Mouse (Mus musculus) adrenal gland, postnatal 25 days (tissue): ENCODE measurements around the gene Cdkn2d. TPM values are rescaled to one million over a fixed set of nuclear protein-coding genes. Genes with fewer than 3 reads are reported as not detected.
"Not testable (repeated sequence)": the region's sequence is repeated elsewhere in the genome, so short reads cannot be mapped to it uniquely, and the experiment has no call there.

Experiments
- DNase-seq: peaks from one replicate; pipeline ENCODE4 v3.0.0; 2021; ENCODE audit warnings: mixed read lengths
- total RNA-seq: library from RNA; stranded (reverse); gene quantifications from 2 replicates; pipeline ENCODE4 v1.2.3, GENCODE M21; 2021

Cdkn2d gene
- total RNA-seq, 1 experiment from 2014 or later = 19.9 TPM

DNA sequence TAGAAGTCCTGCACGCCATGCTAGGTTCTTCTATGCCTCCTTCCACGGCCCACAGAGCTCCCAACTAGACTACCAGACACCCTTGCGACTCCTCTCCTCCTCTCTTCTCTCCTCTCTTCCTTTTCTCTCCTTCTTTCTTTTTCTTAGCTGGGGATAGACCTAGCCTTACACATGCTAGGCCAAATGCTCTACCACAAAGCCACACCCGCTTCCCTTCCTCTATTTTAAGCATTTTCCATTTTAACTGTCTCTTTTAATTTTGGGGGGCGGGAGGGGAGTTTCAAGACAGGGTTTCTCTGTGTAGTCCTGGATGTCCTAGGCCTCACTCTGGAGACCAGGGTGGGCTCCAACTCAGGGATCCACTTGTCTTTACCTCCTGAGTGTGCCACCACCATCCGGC is 27.6 kb upstream of the Cdkn2d start:
- DNase-seq = no peak

DNA sequence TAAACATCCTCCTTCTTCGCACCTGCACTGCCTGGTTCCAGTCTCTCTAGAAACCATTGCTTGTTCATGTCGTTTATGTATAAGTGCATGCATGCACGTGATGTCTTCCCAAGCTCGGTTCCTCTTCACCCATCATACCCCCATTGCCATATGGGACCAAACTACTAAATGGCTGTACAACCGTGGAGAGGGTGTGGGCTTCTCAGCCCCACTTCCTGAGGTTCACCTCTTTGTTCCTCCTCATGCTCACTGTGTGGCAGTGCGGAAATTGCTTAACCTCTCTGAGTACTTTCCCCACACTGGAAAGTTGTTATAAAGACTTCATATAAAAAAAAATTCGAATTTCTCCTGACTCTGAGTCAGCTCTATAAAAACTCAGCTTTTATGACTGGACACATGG is 25.5 kb upstream of the Cdkn2d start:
- no peak for DNase-seq

DNA sequence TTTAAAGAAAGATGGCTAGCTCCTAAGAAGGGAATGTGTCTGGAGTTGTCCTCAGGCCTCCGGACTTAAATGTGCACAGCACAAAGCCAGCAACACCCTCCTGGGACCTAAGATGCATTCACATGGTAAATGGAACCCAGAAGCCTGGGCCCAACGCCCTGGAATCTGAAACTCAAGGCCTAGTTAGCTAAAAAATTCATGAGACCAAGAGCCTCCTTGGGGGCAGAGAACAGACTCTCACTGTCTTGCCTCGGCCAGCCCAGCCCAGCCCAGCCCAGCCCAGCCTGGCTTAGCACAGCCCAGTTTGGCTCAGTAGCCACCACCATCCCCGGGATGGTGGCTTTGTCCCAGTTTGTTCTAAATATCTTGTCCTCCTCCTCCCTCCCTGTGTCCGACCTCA is 24.2 kb upstream of the Cdkn2d start:
- no peak for DNase-seq

DNA sequence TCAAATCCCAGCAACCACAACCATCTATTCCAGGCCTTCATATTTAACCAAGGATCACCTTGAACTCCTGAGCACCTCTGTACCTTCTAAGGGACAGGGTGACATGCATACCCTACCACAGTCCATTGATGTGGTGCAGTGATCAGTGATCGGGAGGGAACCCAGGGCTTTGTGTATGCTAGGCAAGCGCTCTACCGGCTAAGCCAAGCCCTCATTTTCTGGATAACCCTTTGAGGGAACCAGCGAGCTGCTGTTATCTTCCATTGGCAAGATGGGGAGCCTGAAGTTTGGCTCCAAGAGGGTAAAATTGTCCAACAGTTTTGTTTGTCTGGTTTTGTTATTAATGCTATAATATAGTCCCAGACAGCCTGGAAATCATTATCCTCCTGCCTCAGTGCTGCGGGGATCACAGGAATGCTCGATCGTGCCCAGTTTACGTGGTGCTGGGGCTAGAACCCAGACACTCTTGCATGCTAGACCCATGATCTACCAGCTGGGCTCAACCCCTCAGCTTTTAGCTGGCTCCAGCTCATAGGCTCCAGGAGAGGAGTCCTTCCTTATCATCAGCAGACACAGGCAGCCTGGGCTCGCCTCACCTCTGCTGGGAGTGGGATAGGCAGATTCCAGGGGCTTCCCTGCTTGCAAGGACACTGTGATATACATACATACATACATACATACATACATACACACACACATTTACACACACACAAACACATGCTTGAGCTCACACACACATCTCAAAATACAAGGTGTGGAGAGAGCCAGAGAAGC is 23.3 kb upstream of the Cdkn2d start:
- no peak for DNase-seq

DNA sequence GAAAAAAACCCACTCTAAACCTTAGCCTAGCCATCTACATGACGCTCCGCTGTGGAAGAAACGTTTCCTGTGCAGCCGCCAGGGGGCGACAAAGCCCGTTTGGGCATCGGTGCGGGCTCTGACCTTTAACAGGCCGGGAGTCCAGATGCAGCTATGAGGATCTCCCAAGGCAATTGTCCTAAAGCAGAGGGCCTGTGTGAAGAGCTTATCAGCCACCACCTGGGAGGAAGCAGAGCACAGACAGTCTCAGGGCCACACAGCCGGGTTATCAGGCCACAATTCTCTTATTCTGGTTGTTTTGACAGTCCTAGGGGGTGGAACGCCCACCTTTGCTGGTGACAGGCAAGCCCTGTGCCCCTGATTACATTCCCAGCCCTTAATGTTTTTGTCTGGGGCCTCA is 22.2 kb upstream of the Cdkn2d start:
- peak; percentile 94 for DNase-seq

DNA sequence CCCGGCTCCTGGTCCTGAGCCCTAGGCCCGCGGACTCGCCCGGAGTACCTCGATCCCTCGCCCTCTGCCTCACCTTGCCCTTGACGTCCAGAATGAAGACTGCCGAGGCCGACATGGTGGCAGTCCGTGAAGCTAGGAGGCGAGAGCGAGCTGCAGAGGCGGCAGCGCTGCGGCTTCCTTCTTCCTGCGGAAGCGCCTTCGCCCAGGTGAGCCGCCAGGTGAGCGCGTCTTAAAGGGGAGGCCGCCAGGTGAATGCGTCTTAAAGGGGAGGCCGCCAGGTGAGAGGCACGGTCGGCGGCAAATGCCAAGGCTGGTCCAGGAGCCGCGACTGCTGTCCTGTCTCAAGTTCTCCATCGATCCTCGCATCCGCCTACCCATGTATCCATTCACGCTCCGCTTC is 20.9 kb upstream of the Cdkn2d start, which contains the start of gene Ap1m2:
Gene Ap1m2, minus strand, starts transcription at position 204 of the 400 bp plus-strand sequence.
- DNase-seq = no peak

DNA sequence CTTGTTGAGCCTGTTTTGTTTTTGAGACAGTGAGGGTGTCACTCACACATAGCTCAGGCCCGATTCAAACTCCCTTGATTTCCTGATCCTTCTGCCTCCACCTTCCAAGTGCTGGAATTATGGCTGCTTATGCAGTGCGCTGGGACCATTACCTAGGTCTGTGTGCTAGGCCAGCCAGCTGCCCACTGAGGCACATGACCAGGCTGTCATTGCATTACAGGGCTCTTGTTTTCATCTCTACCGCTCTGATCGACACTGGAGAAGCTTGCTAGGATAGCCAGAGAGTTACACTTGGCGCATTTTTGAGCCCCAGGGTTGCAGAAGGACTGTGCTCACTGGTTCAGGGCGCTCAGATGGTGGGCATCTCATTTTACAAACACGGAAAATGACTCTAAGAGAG is 20.5 kb upstream of the Cdkn2d start:
- DNase-seq = no peak

DNA sequence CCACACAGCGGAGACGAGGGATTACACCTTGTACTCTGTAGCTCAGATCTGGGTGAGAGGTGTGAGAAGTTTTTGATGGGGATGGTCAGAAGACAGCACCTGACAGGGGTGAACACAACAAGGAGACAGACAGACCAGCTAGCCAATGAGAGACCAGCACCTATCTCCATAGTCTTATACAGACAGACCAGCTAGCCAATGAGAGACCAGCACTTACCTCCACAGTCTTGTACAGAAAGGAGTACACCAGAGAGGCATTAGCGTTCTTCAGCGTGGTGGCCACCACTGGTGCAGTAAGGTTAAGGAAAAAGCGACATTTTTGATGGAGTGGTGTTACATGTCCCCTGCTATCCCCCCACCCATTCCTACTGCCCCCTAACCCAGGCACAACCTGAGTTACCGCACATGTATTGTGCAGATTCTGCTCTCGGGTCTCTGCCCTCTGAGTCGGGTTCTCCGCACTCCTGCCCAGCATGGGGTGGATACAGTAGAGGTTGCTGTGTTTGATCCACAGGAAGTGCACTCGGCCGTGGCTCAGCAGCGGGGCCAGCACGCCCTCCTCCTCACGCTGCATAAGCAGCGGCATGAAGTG is 18.0 kb upstream of the Cdkn2d start:
- DNase-seq = no peak

DNA sequence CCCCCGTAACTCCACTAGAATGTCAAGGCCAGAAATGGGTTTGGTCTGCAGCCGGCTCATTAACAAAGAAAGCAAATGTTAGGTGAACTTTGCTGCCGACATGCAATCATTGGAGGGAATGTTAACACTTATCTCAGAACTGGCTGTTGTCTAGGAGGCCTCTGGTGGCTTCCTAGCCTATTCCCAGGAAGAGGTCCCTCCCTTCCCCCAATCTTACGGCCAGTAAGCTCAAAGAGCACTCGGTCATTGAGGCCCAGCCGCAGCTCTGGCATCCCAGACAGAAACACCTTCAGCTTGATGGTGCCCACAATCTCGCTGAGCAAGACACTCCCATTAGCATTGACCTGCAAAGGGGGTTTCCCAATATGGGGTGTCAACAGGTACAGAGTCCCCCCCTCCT is 13.9 kb upstream of the Cdkn2d start:
- DNase-seq = no peak

DNA sequence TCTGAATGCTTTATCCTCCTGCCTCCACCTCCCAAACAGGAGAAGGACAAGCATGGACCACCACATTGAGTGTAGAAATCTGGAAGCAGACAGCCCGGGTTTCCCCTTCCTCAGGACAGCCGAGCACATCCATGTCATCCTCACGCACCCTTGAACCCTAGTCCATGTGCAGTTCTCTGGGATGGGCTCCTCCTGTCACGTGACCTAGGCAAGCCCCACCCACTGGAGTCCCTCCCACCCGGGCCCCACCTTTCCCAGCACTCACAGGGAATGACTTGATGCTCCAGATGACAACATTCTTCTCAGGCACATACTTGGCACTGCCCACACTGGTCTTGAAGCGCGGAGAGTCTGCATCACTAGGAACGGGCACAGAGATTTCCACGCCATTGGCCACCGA is 7.8 kb upstream of the Cdkn2d start:
- DNase-seq = no peak

DNA sequence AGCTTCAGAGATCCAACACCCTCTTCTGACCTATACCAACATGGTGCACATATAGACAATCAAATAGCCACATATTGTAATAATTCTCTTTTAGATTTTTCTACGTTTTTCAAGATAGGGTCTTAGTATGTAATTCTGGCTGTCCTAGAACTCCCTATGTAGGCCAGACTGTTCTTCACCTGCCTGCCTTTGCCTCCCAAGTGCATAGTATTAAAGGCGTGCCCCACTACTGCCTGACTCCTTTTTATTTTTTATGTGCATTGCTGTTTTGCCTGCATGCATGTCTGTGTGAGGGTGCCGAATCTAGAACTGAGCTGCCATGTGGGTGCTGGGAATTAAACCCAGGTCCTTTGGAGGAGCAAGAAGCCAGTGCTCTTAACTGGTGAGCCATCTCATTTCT is 1.1 kb upstream of the Cdkn2d start:
- DNase-seq = no peak

DNA sequence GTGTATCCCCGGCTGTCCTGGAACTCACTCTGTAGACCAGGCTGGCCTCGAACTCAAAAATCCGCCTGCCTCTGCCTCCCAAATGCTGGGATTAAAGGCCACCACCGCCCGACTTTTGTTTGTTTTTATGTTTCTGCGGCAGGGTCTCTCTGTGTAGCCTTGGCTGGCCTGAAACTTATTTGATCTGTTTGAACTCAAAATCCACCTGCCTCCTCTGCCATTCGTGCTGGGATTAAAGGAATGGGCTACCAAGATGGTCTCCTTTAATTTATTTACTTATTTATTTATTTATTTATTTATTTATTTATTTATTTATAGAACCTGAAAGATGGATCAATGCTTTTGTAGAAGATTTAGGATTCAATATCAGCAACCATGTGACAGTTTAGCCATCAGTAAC is 661 bp upstream of the Cdkn2d start:
- not testable (repeated sequence) for DNase-seq

DNA sequence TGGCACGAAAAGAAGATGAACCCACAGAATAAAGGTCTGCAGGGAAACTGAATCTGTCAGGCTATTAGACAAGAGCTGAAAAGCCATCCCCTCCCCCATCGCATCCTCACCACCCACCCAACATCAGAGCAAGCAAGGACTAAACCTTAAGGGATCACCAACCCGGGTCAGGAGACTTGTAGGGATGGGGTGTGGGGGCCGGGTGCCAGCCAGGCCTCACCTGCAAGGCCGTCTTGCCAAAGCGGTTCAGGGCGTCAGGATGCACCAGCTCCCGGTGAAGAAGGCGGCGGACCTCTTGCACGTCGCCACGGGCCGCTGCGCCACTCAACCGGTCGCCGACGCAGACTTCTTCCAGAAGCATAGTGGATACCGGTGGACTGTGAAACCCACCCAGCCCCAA is 618 bp downstream of the Cdkn2d start:
- DNase-seq = no peak

DNA sequence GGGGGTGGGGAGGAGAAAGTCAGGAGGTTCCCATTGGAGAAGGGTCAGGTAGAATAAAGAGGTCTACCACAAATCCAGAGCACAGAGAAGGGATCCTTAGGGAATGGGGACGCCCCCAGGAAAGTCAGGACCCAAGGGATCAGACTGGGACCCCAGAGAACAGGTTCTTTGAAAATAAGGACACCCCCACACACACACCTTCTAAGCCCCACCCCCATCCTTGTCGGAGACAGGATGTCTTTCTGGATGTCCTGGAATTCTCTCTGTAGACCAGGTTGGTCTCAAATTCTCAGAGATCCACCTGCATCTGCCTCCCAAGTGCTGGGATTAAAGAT is 1.9 kb downstream of the Cdkn2d start:
- DNase-seq = no peak

DNA sequence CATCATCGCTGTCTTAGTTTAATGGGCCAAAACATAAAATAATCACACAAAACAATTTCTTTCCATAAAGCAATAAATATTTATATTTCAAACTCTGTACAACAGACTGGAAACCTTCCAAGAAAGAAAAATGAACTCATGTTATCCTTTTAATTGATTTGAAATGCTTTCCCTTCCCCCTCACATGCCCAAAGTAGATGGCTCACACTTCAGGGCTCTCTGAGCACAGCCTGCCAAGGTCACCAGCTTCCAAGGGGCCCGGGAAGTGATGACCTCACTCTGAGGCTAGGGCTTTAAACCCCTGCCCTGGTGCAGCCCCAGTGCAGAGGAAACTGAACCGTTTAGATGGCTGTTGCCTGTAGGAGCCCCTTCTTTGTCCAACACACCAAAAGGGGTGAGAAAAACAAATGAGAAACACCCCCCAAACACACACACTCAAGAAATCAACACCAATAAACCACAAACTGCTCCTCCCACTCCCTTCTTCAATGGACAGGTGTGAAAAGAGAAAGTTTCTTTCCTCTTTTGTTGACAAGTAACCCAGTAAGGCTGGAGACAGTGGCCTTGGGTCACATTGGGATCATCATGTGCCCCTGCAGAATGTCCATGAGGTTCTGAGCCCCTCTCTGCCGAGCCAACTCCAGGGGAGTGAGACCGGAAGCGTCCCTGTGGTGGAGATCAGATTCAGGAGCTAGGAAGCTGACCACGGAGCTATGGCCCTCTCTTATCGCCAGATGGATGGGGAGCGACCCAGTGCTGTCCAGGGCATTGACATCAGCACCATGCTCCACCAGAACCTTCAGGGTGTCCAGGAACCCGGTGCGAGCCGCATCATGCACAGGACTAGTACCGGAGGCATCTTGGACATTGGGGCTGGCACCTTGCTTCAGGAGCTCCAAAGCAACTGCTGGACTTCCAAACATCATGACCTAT is 2.5 kb downstream of the Cdkn2d start:
- DNase-seq = peak; percentile 45

DNA sequence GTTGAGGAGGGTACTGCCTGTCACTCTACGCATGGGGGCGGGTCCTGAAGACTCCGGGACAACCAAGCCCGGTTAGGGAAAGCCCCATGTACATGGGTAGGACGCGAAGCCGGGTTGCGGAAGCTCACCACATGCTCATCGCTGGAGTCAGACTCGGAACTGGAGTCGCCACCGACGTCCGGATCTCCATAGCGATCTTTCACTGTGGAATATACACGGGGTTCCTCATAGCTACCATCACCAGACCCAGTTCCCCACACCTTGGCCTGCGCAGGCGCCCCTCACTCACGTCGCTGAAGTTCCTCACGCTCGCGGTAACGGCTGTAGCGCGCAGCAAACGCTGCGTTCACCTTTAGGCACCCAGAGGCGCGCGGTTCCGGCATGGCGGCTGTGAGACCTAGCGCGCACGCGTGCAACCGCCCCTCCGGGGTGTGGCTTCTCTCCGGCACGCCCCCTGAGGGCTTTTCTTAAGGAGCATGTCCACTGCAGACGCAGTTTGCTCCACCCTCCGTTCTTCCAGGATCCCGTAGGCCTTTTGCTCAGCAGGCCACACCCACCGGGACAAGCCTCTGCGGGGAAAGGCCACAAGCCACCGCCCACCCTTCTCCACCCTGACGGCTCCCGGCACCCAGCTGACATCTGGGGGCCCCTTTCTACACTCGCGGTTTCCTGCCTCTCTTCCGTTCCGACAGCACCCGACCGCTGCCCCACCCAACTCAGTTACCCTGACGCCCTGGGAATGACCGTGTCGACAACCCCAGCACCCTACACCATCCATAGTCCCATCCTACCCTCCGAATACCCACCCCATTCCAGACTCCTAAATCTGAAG is 3.4 kb downstream of the Cdkn2d start, which contains the start of gene Kri1:
Gene Kri1, minus strand, starts transcription at position 399 of the 832 bp plus-strand sequence.
- peak; percentile 97 for DNase-seq

DNA sequence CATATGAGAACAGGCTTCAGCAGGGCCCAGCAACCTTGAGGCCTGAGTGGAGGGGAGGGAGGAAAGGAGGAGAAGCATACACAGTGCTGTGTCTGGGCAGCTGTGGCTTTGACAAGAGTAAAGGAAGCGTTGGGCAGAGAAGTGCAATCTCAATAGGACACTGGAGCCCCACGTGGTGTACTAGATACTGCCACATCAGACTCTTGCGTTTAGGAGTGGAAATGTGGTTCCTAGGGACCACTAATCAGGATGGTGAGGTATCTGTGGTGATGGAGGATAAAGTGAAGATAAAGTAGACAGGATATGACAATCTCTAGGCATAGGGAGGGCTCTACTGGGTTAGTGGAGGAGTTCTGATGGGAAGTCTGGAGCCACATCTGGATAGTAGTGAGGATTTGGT is 4.5 kb downstream of the Cdkn2d start:
- no peak for DNase-seq

DNA sequence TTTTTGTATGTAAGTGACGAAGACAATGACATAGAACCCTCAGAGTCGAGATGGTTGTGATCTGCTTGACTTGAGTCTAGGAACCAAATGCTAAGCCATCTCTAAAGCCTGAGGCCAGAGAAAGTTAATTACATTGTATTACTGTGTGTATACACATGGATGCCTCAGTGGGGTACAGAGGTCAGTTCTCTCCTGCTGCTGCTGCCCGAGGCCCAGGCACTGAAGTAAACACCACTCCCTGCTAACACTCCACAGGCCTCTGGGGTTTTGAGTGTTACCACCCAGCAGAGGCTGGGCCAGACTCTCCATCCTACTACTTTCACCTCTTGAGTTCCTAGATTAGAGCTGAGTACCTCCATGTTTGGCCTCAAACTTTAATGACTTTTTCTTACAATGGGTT is 7.2 kb downstream of the Cdkn2d start:
- DNase-seq = no peak

DNA sequence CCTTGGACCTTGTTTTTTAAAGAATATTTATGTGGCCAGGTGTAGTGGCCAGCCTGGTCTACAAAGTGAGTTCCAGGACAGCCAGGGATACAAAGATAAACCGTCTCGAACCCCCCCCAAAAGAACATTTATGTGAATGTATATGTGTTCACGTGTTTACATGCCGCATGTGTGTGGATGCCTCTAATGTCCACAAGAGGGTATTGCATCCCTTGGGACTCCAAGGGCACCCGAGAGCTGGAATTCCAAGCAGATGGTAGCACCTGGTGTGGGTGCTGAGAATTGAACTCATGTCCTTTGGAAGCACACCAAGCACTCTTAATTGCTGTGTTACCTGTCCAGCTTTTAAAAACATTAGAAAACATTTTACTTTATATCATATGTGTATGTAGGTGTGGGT is 7.6 kb downstream of the Cdkn2d start:
- no peak for DNase-seq

DNA sequence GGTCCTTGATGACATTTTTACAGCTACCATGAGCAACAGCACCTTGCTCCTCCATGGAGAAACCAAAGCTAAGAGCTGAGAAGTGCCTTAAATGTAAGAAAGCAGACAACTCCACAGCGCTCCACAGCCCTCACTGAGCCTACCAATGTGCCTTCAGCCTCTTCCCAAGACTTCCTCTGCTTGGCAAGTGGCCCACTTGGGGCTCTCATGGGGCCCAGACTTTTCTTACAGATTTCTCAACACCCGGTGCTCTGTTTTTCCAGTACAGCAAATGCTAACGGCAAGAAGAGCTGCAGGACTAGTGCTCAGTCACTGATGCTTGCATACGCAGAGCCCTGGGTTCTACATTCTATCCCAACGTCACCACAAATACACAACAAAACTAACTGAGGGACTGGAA is 13.4 kb downstream of the Cdkn2d start:
- peak; percentile 45 for DNase-seq

DNA sequence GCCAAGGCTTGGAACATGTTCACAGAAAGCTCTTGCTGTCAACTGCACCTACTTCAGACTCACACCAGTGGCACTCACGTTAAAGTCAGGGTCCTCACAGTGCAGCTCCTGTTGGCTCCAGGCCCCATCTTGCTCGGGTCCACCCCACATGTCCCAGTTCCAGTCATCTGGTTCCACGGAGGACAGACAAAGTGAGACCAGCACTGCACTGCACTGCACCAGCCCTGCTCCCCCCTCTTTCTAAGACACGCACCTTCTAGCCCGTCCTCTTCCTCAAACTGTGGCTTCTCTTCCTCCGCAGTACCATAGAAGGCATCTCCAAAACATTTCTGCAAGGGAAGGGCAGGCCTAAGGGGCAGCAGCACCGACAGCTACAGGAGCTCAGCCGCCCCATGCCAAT is 14.9 kb downstream of the Cdkn2d start:
- no peak for DNase-seq

DNA sequence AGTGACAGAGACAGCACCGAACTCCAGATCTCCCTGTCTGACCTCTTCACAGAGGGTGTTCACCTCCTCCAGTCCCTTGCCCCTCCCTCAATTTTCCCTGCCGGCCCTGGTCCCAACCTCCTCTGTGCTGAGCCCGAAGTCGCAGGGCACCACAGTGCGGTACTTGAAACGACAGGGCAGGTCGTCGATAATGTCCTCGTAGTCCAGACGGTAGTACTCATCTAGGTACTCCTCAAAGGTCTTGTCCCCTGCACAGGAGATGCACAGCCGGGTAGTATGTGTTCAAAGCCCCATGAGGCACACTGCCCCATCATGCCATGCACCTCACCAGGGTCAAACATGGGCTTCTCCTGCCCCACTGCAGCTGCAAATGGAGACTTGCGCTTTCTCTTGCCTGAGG is 15.5 kb downstream of the Cdkn2d start:
- DNase-seq = no peak
